Mouse (Mus musculus) liver, embryonic 16.5 days (tissue): Measurements from ENCODE around the gene Rph3a. TPM values are rescaled to one million over a fixed set of nuclear protein-coding genes. Genes with fewer than 3 reads are reported as not detected.

ENCODE experiments used
- ATAC-seq: fragments of 200-750 bp; cut with Nextera tagmentation; 2 replicates; pipeline ENCODE4 v1.8.0; 2017; ENCODE audit warnings: low read depth, mild to moderate bottlenecking, moderate number of reproducible peaks, moderate library complexity
- H3K27ac ChIP-seq: fragments of 300-500 bp; sonication (generic); 2 replicates; pipeline ENCODE4 v1.5.1; 2014; ENCODE audit warnings: mild to moderate bottlenecking, low read length
- H3K27me3 ChIP-seq: fragments of 300-500 bp; sonication (generic); 2 replicates; pipeline ENCODE4 v1.6.1; 2014; ENCODE audit warnings: low read depth, low read length, mixed read lengths; ENCODE audit not compliant: control insufficient read depth, insufficient read depth
- H3K36me3 ChIP-seq: fragments of 300-500 bp; sonication (generic); 2 replicates; pipeline ENCODE4 v1.6.1; 2014; ENCODE audit warnings: mild to moderate bottlenecking; ENCODE audit not compliant: control insufficient read depth, insufficient read depth
- H3K4me1 ChIP-seq: fragments of 300-500 bp; sonication (generic); 2 replicates; pipeline ENCODE4 v1.6.1; 2014; ENCODE audit warnings: low read depth, low read length, mixed read lengths; ENCODE audit not compliant: control insufficient read depth
- H3K4me2 ChIP-seq: fragments of 300-500 bp; sonication (generic); 2 replicates; pipeline ENCODE4 v1.6.1; 2014; ENCODE audit warnings: low read depth, low read length, mixed read lengths
- H3K4me3 ChIP-seq: fragments of 300-500 bp; sonication (generic); 2 replicates; pipeline ENCODE4 v1.5.1; 2014; ENCODE audit warnings: low read depth, mild to moderate bottlenecking, low read length
- H3K9ac ChIP-seq: fragments of 300-500 bp; sonication (generic); 2 replicates; pipeline ENCODE4 v1.6.1; 2014; ENCODE audit warnings: low read depth, low read length
- H3K9me3 ChIP-seq: fragments of 300-500 bp; sonication (generic); replicated peaks from 2 replicates; pipeline ENCODE4 v1.6.1; 2016; ENCODE audit warnings: low read length; ENCODE audit not compliant: control insufficient read depth
- WGBS: fragments of 180-500 bp; shearing (Covaris S2); extraction: QIAGEN DNeasy Blood & Tissue Kit; methylation state at CpG from one replicate; pipeline ENCODE4 v1.1.7; 2014; ENCODE audit not compliant: insufficient replicate concordance; 5-methylcytosine and 5-hydroxymethylcytosine counted together
- polyA plus RNA-seq: library from polyadenylated mRNA; unstranded; fragments of >200 nt; fragmentation: Nextera tagmentation; extraction: Ambion mirVana; gene quantifications from 2 replicates; pipeline ENCODE4 v1.2.1, GENCODE M21; 2015

Rph3a gene
- polyA plus RNA-seq, 1 experiment from 2014 or later: not detected

DNA sequence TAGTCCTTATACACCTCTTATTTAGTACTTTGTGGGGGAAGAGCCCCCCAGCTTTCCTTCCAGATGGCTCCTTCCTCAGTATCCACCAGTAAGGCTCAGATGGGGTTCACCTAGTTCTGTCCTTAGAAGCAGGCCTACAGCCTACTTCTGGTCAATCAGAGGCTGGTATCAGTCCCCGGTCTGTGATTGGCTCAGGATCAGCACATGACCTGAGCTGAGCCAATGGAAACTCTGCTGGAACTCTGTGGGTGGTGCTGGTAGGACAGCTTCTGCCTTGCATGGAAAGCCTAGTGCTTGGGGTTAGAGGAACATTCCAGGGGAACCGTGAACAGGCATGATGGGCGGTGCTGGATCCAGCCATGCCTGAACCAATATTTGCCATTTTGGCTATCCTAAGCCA lies 21.5 kb downstream of the Rph3a start:
- 73% methylated on average over 3 of the region's 3 CpGs for WGBS
- no peaks in the 10 kb centered on the region for H3K27me3 ChIP-seq
- no peaks in the 10 kb centered on the region for H3K9me3 ChIP-seq
- ATAC-seq: no peak
- no peak overlapping the region for H3K9ac ChIP-seq
- H3K4me3 ChIP-seq: no peak overlapping the region
- H3K27ac ChIP-seq: no peak overlapping the region
- H3K4me1 ChIP-seq: no peaks in the 10 kb centered on the region
- no peaks in the 10 kb centered on the region for H3K36me3 ChIP-seq
- no peak overlapping the region for H3K4me2 ChIP-seq

DNA sequence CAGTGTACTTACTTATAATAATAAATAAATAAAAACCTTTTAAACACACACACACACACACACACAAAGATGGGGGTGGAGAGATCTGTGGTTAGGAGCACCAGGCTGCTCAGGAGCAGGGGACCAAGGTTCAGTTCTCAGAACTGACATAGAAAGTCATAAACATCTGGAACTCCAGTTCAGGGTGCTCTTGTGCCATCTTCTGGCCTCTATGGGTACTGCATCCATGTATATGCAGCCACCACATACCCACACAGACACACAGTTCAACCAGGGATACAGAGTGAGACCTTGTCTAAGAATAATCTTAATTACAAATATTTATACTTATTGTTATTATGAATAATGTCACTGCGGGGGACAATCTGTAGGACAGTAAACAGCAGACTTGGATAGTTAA lies 26.9 kb downstream of the Rph3a start:
- 77% methylated on average over 1 of the region's 1 CpGs for WGBS
- Histone ChIP-seq H3K4me3 (no peak overlapping the region), H3K4me2 (no peak overlapping the region), H3K27ac (no peak overlapping the region), H3K4me1 (no peaks in the 10 kb centered on the region), H3K9ac (no peak overlapping the region), H3K27me3 (no peaks in the 10 kb centered on the region), H3K9me3 (no peaks in the 10 kb centered on the region; the same call in 1 of the 2 replicates), H3K36me3 (no peaks in the 10 kb centered on the region)
- ATAC-seq: no peak

DNA sequence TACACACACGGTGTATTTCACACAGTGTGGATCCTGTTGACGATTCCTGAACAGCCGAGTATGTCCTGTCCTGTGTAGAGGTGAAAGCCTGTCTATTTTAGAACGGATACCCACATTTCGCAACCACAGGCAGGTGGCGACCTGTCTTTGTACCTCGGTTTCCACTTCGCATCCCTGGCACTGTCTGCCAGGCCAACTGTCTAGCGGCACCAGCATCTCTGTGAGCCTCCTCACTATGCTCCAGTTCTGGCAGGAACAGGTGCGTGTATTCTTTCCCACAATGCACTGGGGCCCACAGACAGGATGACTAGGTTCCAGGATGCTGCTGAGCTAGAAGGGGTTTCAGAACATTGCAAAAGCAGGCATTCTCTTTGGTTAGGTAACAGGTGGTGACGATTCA lies 28.7 kb downstream of the Rph3a start:
- Histone ChIP-seq H3K36me3 (no peaks in the 10 kb centered on the region), H3K27me3 (no peaks in the 10 kb centered on the region), H3K9ac (no peak overlapping the region), H3K4me3 (no peak overlapping the region), H3K27ac (no peak overlapping the region), H3K4me1 (no peaks in the 10 kb centered on the region), H3K9me3 (no peaks in the 10 kb centered on the region; the same call in 1 of the 2 replicates), H3K4me2 (no peak overlapping the region)
- ATAC-seq: no peak
- 78% methylated on average over 11 of the region's 11 CpGs for WGBS

DNA sequence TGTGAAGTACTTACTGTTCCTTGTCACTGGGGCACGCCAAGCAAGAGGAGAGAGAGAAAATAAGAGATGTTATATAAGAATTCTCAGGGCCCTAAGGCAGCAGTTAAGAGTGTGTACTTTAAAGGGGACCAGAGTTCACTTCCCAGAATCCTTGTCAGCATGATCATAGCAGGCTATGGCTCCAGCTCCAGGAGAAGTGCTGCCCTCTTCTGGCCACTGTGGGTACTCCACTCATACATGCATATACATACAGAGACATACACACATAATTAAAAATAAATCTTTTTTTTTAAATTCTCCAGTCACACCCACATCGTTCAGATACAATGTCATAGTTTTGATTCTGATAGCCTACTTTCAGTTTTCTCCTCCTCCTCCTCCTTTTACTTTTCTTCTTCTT lies 29.8 kb downstream of the Rph3a start:
- Histone ChIP-seq H3K4me1 (no peaks in the 10 kb centered on the region), H3K27ac (no peak overlapping the region), H3K9ac (no peak overlapping the region), H3K27me3 (no peaks in the 10 kb centered on the region), H3K4me2 (no peak overlapping the region), H3K4me3 (no peak overlapping the region), H3K9me3 (no peaks in the 10 kb centered on the region; the same call in 1 of the 2 replicates), H3K36me3 (no peaks in the 10 kb centered on the region)
- 56% methylated on average over 2 of the region's 2 CpGs for WGBS
- ATAC-seq: no peak

DNA sequence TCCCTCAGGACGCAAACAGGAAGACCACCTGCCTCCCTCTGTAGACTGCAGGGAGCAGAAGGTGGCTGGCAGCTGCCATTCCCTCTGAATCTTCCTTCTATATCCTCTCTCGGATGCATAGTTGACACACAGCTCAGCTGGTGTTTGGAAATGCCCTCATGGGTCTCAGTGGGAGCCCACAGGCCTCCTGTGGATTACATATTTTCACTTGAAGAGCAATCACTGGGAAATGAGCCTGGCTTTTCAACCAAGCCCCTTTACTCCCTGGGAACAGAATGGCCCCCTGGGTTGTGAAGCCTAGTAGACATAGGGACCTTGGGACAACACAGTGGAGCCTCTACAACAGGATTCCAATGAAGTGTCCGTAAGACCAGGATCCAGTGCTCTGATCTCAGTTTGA lies 33.8 kb downstream of the Rph3a start:
- WGBS: 42% methylated on average over 3 of the region's 3 CpGs

DNA sequence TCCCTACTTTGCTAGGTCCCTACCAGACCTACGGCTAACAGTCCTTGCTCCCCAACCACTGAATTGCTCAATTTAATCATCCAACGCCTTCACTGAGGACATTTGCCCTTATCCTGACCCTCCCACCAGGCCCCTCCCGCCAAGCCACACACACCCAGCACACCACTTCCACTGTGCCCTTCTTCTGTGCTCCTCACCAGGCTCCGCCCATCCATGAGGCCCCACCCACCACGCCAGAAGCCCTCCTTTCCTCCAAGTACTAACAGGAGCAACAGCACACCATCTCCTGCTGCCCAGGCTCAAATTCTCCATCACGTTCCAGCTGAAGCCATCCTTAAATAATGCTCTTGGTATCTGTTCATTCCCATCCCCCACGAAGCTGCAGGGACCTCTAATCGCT lies 35.4 kb downstream of the Rph3a start:
- H3K27ac ChIP-seq: no peak overlapping the region
- no peak for ATAC-seq

More for the DNA sequence above, 33.8 kb downstream of the Rph3a start:
- no peak for ATAC-seq
- Histone ChIP-seq H3K9me3 (no peaks in the 10 kb centered on the region; the same call in 1 of the 2 replicates), H3K27me3 (no peaks in the 10 kb centered on the region), H3K4me2 (no peak overlapping the region), H3K27ac (no peak overlapping the region), H3K4me1 (no peaks in the 10 kb centered on the region), H3K4me3 (no peak overlapping the region), H3K9ac (no peak overlapping the region), H3K36me3 (no peaks in the 10 kb centered on the region)

DNA sequence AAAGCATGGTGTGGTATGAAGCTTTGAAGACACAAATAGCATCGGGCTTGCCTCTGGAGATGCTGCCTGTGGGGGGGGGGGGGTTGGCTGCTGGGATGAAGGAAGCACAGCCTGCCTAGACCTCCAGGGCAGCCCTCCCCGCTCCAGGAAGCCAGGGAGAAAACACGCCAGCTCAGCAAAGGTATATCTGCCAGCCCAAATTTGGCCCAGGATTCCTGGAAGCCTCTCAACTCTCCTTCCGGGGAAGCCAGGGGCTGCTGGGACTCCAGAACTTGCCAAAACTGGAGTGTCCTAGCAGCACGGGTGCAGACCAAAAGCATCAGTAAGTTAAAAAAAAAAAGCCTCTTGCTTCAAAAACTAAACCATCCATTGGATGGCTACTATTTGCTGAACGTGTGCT lies 37.6 kb downstream of the Rph3a start:
- Histone ChIP-seq H3K9me3 (no peaks in the 10 kb centered on the region), H3K4me1 (no peaks in the 10 kb centered on the region), H3K4me3 (no peak overlapping the region), H3K9ac (no peak overlapping the region), H3K4me2 (no peak overlapping the region), H3K36me3 (no peaks in the 10 kb centered on the region), H3K27me3 (no peaks in the 10 kb centered on the region), H3K27ac (no peak overlapping the region)
- no peak for ATAC-seq
- 53% methylated on average over 6 of the region's 6 CpGs for WGBS

More for the DNA sequence above, 35.4 kb downstream of the Rph3a start:
- no peaks in the 10 kb centered on the region for H3K9me3 ChIP-seq
- H3K4me3 ChIP-seq: no peak overlapping the region
- no peak overlapping the region for H3K4me2 ChIP-seq
- H3K27me3 ChIP-seq: no peaks in the 10 kb centered on the region
- no peaks in the 10 kb centered on the region for H3K36me3 ChIP-seq
- no peaks in the 10 kb centered on the region for H3K4me1 ChIP-seq
- no peak overlapping the region for H3K9ac ChIP-seq
- 32% methylated on average over 8 of the region's 8 CpGs for WGBS

DNA sequence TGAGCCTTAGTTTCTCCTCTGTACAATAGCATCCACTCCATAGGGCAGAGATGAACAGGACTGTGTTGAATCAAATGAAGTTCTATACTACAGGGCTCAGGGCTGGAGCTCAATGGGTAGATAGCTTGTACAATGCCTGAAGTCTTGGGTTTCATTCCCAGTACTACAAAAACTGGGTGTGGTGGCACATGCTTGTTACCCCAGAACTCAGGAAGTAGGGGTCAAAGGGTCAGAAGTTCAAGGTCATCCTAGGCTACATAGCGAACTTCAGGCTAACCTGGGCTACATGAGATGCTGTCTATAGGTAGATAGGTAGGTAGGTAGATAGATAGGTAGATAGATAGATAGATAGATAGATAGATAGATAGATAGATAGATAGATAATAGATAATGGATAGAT lies 38.6 kb downstream of the Rph3a start:
- no peak overlapping the region for H3K27ac ChIP-seq
- no peak for ATAC-seq
- H3K9me3 ChIP-seq: no peaks in the 10 kb centered on the region
- no peak overlapping the region for H3K4me2 ChIP-seq
- 52% methylated on average over 1 of the region's 1 CpGs for WGBS
- no peak overlapping the region for H3K9ac ChIP-seq
- no peaks in the 10 kb centered on the region for H3K4me1 ChIP-seq
- H3K27me3 ChIP-seq: no peaks in the 10 kb centered on the region
- H3K4me3 ChIP-seq: no peak overlapping the region
- no peaks in the 10 kb centered on the region for H3K36me3 ChIP-seq

DNA sequence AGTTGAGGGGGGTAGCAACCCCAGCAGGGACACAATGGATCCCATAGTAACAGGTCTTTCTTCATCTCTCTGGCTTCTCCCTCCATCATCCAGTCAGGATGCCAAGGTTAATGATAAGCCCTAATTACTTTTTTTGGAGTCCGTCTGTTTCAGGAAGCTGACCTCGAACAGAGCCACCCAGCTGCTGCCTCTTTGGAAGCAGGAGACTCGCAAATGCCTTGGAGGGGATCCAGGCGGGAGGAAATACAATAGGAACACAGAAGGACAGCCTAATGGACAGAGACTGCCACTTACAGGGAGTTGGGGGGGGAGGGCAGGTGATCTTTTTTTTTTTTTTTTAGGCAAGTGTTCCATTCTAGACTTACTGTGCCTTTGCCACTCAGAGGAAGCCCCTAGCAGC lies 40.2 kb downstream of the Rph3a start:
- Histone ChIP-seq H3K27ac (no peak overlapping the region), H3K4me1 (no peaks in the 10 kb centered on the region), H3K36me3 (no peaks in the 10 kb centered on the region), H3K9ac (no peak overlapping the region), H3K4me3 (no peak overlapping the region), H3K9me3 (no peaks in the 10 kb centered on the region), H3K27me3 (no peaks in the 10 kb centered on the region), H3K4me2 (no peak overlapping the region)
- WGBS: 27% methylated on average over 4 of the region's 4 CpGs
- no peak for ATAC-seq
